24 mouse cellular contexts compared by ENCODE assay signal in genomic region chr17:67693861-67694260, GRCm38 (mm10). TPM values are rescaled to one million over a fixed set of nuclear protein-coding genes. Genes with fewer than 3 reads are reported as not detected.
DNase-seq lines count a peak whose midpoint lies in the region; ATAC-seq and TF ChIP-seq lines count a peak whose summit lies in the region.
"Had no signal": no experiment of that assay in that cellular context is flagged by ENCODE, and none has a peak within 500 bp of the region (broad histone marks: within the 10 kb centered on the region; RNA-seq: fewer than 3 reads in every experiment).

No protein-coding gene starts in this region.

- H3K27ac ChIP-seq in midbrain, embryonic 11.5 days (ENCODE audit: low read depth, low read length), result no peak overlapping the region
- no peak overlapping the region for H3K27ac ChIP-seq in midbrain, embryonic 15.5 days
- H3K27ac ChIP-seq in thymus, adult 2 months (ENCODE audit: control insufficient read depth, insufficient read depth, low read length), result no peak overlapping the region
- H3K27ac ChIP-seq: embryonic facial prominence, embryonic 12.5 days; forebrain, embryonic 13.5 days; forebrain, embryonic 15.5 days had no signal

- 51% methylated on average over 2 of the region's 3 CpGs for WGBS in midbrain, embryonic 11.5 days
- WGBS in midbrain, embryonic 15.5 days, result 48% methylated on average over 2 of the region's 3 CpGs
- WGBS in thymus, adult 2 months, result 88% methylated on average over 3 of the region's 3 CpGs

- no peak overlapping the region for H3K4me3 ChIP-seq in midbrain, embryonic 11.5 days (ENCODE audit: low read depth, low read length)
- H3K4me3 ChIP-seq in midbrain, embryonic 15.5 days, result no peak overlapping the region
- no peak overlapping the region for H3K4me3 ChIP-seq in thymus, adult 2 months (ENCODE audit: control insufficient read depth, insufficient read depth, low read length)
- H3K4me3 ChIP-seq: embryonic facial prominence, embryonic 10.5 days; embryonic facial prominence, embryonic 12.5 days; forebrain, embryonic 13.5 days; forebrain, embryonic 15.5 days had no signal

- H3K9me3 ChIP-seq in midbrain, embryonic 11.5 days (ENCODE audit: control insufficient read depth, low read length), result no peaks in the 10 kb centered on the region
- no peaks in the 10 kb centered on the region for H3K9me3 ChIP-seq in midbrain, embryonic 15.5 days
- H3K9me3 ChIP-seq: embryonic facial prominence, embryonic 10.5 days; embryonic facial prominence, embryonic 12.5 days; forebrain, embryonic 13.5 days; forebrain, embryonic 15.5 days had no signal

- H3K27me3 ChIP-seq in midbrain, embryonic 11.5 days (ENCODE audit: control insufficient read depth, insufficient read depth, low read length), result no peaks in the 10 kb centered on the region
- H3K27me3 ChIP-seq in midbrain, embryonic 15.5 days (replicated peaks), result no peaks in the 10 kb centered on the region
- no peaks in the 10 kb centered on the region for H3K27me3 ChIP-seq in thymus, adult 2 months (ENCODE audit: control insufficient read depth, insufficient read depth, low read length)
- H3K27me3 ChIP-seq: CH12.LX; embryonic facial prominence, embryonic 12.5 days; forebrain, embryonic 15.5 days had no signal

- no peaks in the 10 kb centered on the region; the same call in 1 of the 2 replicates for H3K4me1 ChIP-seq in midbrain, embryonic 11.5 days (ENCODE audit: control insufficient read depth, insufficient read depth, low read length)
- H3K4me1 ChIP-seq in midbrain, embryonic 15.5 days, result peaks cover 14% of the 10 kb centered on the region
- no peaks in the 10 kb centered on the region for H3K4me1 ChIP-seq in thymus, adult 2 months (replicated peaks; ENCODE audit: control insufficient read depth, insufficient read depth, low read length)

- DNase-seq in midbrain, embryonic 11.5 days (ENCODE audit: low spot score, missing footprints), result peak; percentile 47
- DNase-seq in R1 (ENCODE audit: low read depth, low spot score), result peak; percentile 72
- no peak for DNase-seq in thymus, adult 2 months
- DNase-seq in heart, adult 9 months (ENCODE audit: low spot score in 2 of 2), result no peak
- DNase-seq: adrenal gland, adult 8-10 months; adrenal gland, postnatal 14 days; adrenal gland, postnatal 36 days; B cell, adult 2 months; cerebellum, adult 11-12 months; cerebellum, adult 2 months; cerebellum, adult 9-10 months; cerebellum, postnatal 10 days; cerebellum, postnatal 25 days; forebrain, postnatal 0 days had no signal

- no peak for TF ChIP-seq CTCF in thymus, adult 2 months (IDR thresholded peaks at IDR 0.05; ENCODE audit: borderline replicate concordance, control insufficient read depth, extremely low read depth, insufficient read depth, low read length, poor library complexity)

- no peak overlapping the region for H3K4me2 ChIP-seq in midbrain, embryonic 11.5 days
- no peak overlapping the region for H3K4me2 ChIP-seq in midbrain, embryonic 15.5 days
- H3K4me2 ChIP-seq: embryonic facial prominence, embryonic 12.5 days; forebrain, embryonic 13.5 days; forebrain, embryonic 15.5 days had no signal

- no peak overlapping the region for H3K9ac ChIP-seq in midbrain, embryonic 11.5 days (ENCODE audit: low read length)
- no peak overlapping the region for H3K9ac ChIP-seq in midbrain, embryonic 15.5 days
- H3K9ac ChIP-seq: embryonic facial prominence, embryonic 12.5 days; forebrain, embryonic 13.5 days; forebrain, embryonic 15.5 days; forebrain, postnatal 0 days had no signal

- ATAC-seq in midbrain, embryonic 11.5 days (ENCODE audit: low FRiP score), result no peak
- no peak for ATAC-seq in midbrain, embryonic 15.5 days (replicated peaks)
- ATAC-seq: activated CD4-positive, CD25-positive, alpha-beta regulatory T cell, adult 4 months; CD4-positive, CD25-positive, alpha-beta regulatory T cell, adult 4 months; forebrain, embryonic 13.5 days; forebrain, embryonic 15.5 days; forebrain, postnatal 0 days; Patski had no signal

- H3K36me3 ChIP-seq in midbrain, embryonic 11.5 days (ENCODE audit: control insufficient read depth, insufficient read depth, low read length), result no peaks in the 10 kb centered on the region
- no peaks in the 10 kb centered on the region for H3K36me3 ChIP-seq in midbrain, embryonic 15.5 days (replicated peaks)
- H3K36me3 ChIP-seq in thymus, adult 2 months (ENCODE audit: control insufficient read depth, insufficient read depth, low read length), result no peaks in the 10 kb centered on the region
- H3K36me3 ChIP-seq: embryonic facial prominence, embryonic 10.5 days; embryonic facial prominence, embryonic 12.5 days; forebrain, embryonic 15.5 days; G1E had no signal

- no peak for TF ChIP-seq POLR2A in thymus, adult 2 months (IDR thresholded peaks at IDR 0.05; ENCODE audit: control insufficient read depth, extremely low read depth, insufficient read depth, low read length, poor library complexity)

RNA-seq across cellular contexts. Expression of gene Lama1, which starts 3.2 kb away (rescaled TPM):
- polyA plus RNA-seq in midbrain, embryonic 11.5 days (2014; fragmentation: Nextera tagmentation; extraction: Ambion mirVana), result 21.3 and 23.7 TPM in 2 replicates
- 6.5 and 8.6 TPM in 2 replicates for polyA plus RNA-seq in midbrain, embryonic 15.5 days (2015; fragmentation: Nextera tagmentation; extraction: Ambion mirVana)
- polyA plus RNA-seq in thymus, adult 2 months (2012; rRNA removed), result 0.28 and 0.87 TPM in 2 replicates
- polyA plus RNA-seq: activated CD4-positive, CD25-positive, alpha-beta regulatory T cell, adult 4 months; G1E had no signal

Comparison
In these comparisons a context has a peak if more than half of its experiments do, and no peak if none do; other contexts are left out.
1. DNase-seq: peak in midbrain, embryonic 11.5 days (single experiment) and R1 (single experiment); none in thymus, adult 2 months (single experiment) and heart, adult 9 months (0 of 2).